Mouse (Mus musculus) bone marrow macrophage, adult 2 months (primary cell): ENCODE results near the gene Ear10.
"Not testable (repeated sequence)": the region's sequence is repeated elsewhere in the genome, so short reads cannot be mapped to it uniquely, and the experiment has no call there.

Experiments
- CTCF ChIP-seq: IDR thresholded peaks from 2 replicates; pipeline ENCODE4 v1.5.1; 2012; ENCODE audit warnings: low read depth, mild to moderate bottlenecking, low read length, moderate library complexity
- POLR2A ChIP-seq: IDR thresholded peaks from 2 replicates; pipeline ENCODE4 v1.6.1; 2012; ENCODE audit warnings: mild to moderate bottlenecking, low read depth, low read length, borderline replicate concordance

DNA sequence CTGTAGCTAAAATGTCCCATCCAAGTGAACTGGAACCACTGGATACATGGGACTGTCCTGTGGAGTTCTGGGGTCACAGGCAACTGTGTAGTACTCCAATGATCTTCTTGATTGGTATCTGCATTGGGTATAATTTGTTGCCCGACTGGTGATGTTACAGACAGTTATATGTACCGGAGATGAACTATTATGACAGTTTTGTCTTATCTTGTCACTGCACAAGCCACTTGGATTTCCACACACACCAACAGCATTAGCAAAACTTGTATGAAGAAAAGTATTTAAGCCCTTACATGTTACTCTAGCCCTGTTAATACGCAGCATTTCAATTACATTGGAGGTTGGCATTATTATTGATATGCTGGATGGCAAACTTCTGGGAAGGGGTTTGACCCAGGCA lies 48.5 kb downstream of the Ear10 start:
- TF ChIP-seq CTCF, POLR2A: not testable (repeated sequence)
